Mouse (Mus musculus): ENCODE measurements at regions not wholly inside any gene's neighbourhood (a gene's known extent, or its start where the extent isn't known, plus 50 kb on each side); places are given as distances from the start of the nearest gene placed in this dataset.

DNA sequence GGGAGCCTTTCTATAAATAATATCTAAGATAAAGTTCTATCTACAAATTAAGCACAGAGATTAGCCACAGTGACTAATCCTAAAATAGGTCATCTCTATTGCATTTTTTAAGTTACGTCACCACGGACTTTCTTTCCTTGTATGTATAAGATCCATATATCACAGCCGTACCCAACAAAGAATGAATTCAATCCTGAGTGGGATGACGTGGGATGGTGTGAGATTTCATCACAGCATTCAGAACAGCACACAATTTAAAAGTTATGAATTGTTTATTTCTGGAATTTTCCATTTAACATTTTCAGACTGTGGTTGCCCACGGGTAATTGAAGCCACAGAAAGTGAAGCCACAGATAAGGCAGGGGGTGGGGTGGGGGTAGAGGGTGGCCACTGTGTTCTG lies 129.0 kb upstream of the Dynlrb2 start:
- DNase-seq = no peak

DNA sequence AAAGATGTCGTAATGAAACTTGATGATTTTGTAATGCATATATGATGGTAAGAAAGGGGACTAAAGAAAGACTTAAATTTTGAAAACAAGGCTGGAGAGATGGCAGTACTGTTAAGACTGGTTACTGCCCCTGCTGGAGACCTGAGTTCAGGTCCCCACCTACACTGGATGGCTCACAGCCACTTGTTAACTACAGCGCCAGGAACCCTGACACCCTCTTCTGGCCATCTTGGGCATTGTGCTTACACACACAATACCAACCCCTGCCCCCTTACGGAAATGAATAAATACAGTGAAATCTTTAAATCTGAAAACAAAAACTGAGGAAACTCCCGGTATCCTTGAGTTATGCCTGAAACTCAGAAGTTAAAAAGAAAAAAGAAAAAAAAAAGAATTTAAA lies 131.7 kb upstream of the Dynlrb2 start:
- peak; percentile 33 for DNase-seq

DNA sequence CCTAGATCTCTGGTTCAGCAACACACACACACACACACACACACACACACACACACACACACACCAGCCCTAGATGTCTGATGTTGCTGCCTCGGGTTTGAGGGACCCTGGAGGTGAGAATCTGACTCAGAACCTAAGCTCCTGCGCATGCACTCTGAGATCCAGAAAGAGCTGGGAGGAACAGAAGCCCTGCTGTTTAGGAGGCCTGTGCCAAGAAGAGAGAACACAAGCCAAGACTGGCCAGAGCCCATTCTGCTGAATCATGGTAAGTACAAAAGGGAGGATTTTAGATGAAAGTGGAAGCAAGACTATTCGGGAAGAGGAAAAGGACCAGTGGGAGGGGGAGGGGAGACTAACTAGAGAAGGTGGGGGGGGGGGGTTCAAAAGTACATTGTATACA lies 132.2 kb upstream of the Dynlrb2 start:
- DNase-seq = peak; percentile 90

DNA sequence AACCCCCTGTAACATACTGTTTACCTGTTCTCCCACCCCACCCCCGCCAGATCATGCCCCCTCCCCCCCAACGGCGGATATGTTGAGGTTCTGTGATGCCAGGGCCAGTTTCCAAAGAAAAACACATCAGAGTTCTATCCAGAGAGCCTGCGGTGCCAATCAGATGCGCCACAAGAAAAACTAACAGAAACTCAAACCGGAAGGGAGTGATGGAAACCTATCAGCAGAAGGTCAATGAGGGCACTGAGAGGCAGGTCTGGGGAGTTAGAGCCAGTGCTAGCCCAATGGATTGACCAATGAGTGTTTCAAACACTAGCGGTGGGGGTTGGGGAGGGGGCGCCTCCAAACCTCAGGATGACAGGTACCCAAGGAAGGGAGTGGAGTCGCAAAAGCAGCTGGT lies 132.7 kb upstream of the Dynlrb2 start:
- DNase-seq = peak; percentile 30

DNA sequence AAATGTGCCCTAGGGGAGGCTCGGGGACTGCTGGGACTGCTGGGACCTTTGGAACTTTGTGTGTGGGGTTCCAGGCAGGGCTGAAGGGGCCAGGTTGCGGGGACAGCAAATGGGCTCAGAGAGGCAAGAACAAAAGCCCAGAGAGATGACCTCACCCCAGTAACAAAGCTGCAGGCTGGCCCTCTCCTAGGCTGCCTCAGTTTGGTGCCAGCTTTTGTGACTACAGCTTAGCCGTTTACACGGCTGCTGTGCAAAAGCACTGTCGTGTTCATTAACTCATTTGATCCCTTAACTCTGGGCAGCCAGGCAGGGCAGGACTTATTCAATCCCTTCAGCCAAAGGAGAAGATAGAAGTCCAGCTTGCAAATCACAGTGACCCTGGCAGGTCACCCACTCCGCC lies 137.3 kb upstream of the Dynlrb2 start:
- peak; percentile 24 for DNase-seq

DNA sequence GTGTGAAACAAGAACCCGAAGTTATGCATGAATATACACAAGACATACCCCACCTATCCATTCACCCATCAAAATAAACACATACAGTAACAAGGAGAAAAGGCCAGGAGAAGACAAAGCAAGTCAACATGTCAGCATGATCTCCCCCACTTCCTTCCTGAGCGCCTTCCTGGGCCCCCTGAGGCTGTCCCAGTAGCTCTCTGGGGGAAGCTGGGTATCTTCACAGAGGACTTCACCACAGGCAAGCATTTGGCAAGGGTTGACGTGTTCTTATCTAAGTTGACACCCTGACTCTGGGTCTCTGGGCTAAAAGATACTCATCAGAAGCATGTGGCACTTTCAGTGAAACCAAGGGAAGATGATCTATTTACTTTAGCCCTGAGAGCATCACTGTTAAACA lies 138.1 kb upstream of the Dynlrb2 start:
- no peak for DNase-seq

DNA sequence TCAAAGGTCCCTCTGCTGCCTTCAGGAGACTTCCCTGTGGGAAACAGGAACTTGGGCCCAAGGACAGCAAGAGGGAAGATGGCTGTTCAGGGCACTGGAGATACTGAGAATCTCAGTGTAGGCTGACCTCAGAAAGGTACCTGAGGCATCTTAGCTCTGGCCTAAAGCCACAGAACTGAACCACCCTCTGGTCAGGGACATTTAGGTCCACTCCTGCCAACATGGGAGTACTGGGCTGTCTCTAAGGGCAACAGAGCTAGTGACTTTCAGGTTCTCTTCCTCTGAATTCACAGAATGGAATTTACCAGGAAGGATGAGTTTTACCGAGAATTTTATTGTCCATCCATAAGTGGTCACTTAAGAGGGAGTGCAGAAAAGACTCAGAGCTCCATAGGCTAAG lies 140.0 kb upstream of the Dynlrb2 start:
- DNase-seq = no peak

DNA sequence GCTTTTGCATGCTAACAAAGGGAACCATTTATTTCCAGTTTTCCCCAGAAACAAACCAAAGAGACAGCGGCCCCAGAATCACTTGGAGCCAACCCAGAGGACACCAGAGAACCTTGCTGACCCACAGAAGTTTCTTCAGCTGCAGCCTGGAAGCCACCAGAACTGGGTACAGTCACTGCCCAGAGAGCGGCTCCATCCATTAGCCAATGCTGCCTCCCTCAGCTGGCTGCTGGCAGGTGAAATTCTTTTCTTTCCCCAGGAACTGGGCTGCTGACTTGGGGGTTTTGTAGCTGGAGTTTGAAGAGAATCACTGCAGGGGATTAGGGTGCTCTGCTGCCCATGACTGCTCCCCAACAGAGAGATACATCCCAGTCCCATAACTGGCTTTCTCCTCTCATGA lies 140.6 kb upstream of the Dynlrb2 start:
- DNase-seq = peak; percentile 33

DNA sequence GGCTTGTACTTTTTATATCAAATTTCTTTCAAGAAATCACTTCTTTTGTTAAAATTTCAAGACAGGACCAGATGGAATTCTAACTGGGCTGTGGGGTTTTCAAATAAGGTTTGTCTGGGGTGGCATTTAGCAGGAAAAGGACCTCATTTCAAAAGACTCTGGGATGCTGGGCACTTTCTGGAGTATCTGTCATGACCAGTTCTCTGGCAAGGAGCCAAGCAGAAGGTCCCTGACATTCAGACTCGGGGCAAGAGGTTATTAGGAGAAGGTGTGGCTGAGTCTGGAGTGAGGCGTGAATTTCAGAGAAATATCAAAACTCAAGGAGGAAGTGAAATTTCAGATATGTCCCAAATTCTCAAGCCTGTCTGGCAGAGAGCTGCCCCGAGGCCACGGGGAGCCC lies 142.4 kb upstream of the Dynlrb2 start:
- DNase-seq = no peak

DNA sequence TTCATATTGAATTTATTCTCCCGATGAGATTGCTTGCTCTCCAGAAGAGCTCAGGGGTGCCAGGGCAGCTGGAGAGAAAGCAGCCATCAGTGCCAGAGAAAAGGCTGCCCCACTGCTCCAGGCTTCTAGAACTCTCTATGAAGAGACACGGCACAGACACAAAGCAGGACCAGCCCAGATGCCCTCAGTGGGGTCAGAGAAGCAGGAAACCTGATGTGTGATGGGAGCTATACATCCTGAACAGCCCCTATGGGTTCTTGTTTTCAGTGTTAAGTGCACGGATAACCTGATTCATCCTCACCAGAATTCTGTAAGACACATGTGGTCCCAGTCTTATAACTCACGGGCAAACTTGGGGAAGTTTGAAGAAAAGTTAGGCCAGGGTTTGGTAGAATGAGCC lies 145.0 kb upstream of the Dynlrb2 start:
- DNase-seq = no peak

DNA sequence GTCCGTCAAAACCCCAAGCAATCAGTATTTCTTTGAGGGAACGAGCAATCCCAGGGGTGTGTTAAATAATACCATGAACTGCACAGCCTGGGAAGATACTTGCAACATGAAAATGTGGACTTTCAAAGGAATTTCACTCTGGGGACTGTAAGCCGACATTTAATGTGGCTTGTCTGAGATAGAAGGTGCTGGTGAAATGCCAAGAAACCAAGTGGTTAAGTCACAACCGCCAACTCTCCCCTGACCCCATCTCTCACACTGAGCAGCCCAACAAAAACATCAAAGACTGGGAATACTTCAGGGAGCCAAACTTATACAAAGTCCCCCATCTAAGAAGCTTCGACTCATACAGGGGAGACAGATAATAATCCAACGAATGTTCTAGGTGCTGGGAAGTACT lies 150.0 kb upstream of the Dynlrb2 start:
- no peak for DNase-seq

DNA sequence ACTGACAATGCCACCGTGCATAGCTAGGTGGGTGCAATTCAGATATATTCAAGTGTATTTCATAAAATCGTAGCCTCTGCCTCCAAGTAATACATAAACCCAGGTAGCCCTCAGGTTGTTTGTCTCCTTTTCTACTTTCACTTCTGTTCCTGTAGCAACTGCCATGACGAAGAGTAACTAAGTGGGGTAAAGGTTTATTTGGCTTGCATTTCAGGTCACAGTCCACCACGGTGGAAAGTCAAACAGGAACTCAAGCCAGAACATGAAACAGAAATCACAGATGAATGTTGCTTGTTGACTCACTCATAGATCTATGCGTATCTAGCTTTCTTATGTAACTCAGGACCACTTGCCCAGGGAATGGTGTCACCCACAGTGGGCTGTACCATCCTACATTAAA lies 150.9 kb upstream of the Dynlrb2 start:
- DNase-seq = no peak

DNA sequence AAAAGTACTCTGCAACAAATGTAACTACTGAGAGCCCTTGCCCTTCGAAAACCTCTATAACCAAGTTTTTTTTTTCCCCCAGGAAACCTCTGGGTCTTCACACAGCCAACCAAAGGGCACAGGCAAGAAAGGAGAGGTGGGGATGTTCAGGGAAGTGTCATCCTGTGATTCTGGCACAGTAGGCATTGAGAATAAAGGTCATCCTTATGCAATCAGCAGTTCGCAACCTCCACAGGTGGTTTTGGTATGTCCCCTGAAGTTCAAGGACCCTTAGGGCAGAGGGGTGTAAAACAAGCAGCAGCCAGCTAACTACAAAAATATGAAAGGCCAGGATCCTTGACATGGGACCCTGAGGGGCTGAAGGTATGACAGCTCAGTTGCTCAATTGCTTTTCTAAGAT lies 152.1 kb upstream of the Dynlrb2 start:
- no peak for DNase-seq

DNA sequence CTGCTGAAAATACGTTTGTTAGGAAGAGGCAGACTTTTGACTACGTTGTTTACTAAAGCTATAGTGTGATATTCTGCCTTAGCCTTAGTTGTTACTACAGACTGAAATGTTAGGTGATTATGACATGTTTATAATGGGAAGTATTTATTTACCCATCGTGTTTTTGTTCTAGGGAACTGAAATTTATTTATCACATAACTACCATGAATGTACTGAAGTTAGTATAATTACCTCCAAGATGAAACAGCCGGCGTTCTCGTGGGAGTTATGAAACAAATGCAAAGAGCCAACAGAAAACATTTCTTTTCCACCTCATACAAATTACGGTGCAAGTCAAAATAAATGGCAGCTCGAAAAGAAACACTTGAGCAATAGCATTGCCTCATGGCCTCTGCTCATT lies 155.8 kb upstream of the Dynlrb2 start:
- DNase-seq = no peak

DNA sequence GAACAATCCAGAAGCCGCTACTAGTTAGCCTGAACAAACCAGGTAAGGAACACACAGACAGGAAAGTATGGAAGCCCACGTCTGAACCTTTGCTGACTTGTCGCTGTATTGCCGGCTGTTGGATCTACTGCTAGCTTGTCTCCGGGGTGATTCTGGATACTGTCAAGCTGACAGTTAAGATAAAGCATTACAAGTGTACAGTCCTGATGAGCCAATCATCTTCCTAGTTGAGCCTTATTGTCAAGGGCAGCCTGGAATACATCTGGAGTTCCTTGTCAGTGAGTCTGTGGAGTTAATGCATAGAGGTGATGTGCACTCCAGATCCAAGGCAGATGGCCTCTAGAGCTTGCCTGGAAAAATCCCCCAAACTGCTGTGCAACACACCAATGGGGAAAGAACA lies 157.8 kb upstream of the Dynlrb2 start:
- DNase-seq = no peak

DNA sequence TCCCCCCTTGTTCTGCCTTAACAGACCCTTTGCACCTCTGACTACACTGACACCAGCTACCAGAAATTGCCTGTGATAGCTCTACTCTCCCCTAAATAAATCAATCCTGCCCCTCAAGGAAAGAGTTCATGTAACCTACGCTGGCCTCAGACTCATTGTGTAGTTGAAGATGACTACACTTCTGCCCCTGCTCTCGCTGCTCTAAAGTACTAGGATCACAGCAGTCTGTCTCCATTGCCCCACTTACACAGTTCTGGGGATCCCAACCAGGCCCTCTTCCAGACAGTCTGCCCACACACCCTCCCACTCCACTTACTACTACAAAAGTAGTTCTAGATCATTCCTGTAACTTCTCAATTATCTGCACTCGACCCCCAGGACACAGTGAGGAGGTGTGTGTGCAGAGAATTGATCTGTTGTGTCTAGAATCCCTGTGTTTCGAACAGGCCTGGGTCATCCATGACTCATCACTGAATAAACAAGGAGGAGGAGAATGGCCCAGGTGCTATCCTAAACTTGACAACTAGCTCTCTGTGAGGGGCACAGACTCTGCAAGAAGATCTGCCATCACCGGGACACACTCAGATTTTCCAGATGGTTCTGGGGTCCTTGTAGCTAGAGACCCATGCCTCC lies 160.1 kb upstream of the Dynlrb2 start:
- no peak for DNase-seq

DNA sequence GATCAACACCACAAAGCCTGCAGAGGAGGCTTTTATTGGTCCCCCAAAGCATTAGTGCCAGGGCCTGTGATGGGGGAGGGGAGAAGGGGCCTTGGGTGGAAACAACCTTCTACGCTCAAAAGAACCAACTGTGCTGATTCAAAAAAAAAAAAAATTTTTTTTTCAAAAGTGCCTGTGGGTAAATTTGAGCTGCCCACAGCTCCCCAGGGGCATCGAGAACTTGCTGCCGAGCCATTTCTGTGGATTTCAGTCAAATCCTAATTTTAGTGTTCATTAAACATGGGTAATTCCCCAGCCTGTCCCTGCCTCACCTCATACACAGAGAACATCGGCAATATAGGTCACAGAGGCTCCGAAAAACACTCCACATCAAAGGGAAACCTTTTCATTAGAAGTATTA lies 161.2 kb upstream of the Dynlrb2 start:
- no peak for DNase-seq

DNA sequence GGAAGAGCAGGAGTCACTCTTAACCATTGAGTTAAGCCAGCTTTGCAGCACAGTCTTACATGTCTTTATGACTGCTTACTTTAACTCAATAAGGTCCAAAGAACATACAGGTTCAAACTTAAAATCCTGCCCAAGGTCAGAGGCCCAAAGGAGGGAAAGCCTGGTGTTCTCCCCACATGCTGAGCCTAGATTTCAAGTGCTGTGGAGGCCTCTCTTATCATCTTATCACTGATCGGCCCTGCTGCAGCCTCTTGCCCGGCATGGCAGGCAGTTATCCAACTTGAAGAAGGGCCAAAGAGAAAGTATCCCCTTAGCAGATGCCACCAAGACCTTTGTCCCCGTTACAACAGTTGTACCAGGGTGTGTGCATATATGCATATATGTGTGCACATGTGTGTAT lies 170.0 kb upstream of the Dynlrb2 start:
- DNase-seq = no peak

DNA sequence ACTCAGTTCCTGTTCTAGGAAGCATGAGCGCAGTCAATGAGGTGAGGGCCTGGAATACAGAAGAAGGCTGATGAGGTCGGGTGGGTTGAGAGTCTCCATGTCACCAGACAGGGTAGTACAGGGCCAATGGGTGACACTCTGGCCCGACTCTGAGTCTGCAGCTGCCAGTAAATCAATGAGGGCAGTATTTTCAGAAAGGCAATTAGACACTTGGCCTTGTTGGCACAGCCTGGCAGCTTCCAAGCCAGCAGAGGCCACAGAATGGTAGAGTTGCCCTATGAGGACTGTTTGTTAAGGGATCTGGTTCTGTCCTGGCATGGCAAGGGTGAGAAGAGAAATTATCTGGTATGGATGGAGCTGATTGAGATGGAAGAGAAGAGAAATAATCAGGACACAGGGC lies 170.7 kb upstream of the Dynlrb2 start:
- DNase-seq = no peak

DNA sequence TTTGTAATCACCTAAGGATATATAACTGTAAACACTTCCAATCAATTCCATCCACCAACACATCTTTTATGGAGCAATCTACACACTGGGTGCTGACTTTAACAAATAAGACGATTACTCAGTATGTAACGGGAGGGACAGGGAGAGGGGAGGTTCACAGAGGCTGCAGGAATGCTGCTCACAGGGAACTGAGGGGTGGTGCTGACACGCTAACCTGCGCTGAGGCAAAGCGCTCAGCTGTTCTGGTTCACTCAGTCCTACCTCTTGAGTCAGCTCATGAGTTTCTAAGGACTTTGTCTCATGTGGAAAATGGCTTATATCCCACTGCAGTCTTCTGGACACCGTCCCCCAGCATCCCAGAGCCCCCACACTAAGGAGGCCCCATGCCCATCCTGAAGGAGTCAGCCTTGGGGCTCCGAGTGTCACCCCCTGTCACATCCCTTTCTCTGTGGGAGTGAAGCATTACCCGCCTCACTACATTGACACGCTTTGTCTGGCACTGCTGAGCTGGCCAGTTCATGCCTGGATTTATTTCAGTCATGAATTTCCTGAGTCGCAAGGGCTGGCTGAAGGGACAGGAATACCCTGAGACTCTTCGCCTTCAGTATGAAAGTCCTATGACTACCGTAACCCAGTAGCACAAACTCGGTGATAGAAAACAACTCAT lies 184.6 kb upstream of the Dynlrb2 start:
- DNase-seq = no peak

DNA sequence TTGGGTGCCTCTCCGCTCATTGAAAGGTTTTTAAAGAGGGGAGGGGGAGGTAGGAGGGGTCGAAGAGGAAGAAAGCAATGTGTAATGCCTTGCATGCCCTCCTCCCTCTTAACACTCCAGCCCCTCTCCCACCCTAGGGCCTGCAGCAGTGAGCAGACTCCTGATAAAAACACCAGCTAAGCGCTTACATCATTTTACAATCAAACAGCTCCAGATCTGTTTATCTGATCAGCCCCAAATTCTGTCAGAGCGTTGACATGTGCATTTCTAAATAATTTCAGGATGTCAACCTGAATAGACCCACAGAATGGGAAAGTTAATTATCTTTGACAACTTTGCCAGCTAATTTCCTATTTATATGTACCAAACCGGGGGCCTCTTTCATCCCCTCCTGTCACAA lies 189.4 kb upstream of the Dynlrb2 start:
- DNase-seq = no peak

DNA sequence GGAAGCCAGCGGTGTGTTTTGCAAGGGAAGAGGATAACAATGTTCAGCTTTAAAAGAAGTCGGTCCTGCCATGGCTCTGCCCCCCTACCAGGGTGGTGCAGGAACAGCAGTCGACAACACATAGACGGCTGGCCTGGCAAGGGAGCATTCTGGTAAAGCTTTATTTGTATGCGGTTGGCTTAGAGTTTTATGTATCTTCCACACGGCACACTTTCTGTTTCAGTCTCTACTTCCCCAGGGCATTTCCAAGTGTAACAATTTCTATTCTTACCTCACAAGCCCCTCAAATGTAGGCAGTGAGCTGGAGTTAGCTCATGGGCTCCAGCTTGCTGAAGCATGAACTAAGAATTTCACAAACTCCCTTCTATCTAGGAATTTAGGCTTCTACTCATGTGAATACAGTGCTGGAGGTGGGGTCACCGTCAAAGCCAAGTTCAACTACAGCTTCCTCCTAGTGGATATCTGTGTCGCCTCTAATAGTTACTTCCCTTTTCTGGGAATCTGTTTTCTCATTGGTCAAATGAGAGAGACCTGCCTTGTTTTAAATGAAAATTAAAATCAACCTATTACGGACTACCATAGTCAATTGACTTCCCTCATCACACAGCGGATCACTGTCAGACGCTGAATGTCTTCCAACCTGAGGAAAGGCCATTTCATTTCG lies 190.2 kb upstream of the Dynlrb2 start:
- DNase-seq = no peak

DNA sequence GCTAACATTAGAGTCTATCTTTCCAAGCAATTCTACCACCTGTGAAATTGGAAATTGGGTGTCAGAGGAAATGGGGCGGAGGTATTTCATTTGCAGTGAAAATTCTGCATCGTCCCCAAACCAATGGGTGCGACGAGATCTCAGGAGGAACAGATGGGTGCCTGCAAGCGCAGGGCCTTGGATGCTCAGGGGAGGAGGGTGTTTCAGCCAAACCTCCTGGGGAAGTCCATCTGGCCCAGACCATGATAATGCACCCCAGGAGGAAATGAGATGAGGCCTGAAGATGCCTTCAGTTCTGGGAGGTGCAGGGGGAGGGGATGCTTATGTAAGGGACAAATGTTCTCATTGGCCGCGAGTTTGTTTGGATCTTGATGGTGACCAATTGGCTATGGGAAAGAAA lies 205.9 kb upstream of the Dynlrb2 start:
- DNase-seq = peak; percentile 96

DNA sequence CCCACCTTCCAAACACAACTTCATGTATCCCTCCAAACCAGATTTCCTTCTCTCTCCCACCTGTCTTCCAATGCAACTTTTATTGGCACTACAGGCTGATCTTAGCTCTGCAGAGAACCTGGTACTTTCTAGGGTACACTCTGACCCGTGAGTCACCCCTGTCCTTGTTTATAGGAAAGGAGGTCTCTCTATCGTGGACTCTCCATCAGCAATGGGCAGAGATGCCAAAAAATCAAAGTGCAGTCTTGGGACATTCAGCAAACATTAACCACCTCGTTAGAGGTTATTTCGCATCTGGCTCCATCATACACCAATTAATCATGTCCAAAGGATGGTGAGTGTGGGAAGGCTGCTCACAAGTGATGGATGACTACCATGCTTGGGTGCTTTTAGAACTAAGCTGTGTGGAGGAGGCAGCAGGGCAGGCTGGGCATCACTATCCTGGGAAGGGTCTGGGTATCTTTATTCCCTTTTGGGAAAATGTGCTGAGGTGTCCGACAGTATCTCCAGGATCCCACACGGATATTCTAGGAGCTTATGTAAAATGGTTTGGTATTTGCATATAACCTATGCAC lies 214.0 kb upstream of the Dynlrb2 start:
- DNase-seq = no peak

All from cerebellum, adult 9-11 months (tissue).